In the genomic region with DNA sequence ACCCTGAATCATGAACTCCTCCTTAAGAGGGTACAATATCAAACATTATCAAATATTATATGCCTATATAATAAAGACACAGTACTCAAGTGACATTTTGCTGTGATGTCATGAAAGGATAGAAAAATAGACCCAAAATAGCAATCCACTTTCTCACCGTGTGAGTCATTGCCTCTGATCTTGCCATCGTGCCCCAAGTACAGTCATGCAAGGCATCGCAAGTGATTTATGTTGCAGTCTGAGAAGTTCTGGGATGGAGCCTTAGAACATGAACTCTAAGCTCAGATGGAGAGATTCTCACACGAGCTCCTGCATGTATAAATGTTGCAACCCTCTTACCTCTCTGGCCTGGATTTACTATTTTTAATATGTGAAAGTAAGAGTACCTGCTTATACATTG, we compare ENCODE assay signal across 24 mouse cellular contexts. TPM values are rescaled to one million over a fixed set of nuclear protein-coding genes. Genes with fewer than 3 reads are reported as not detected.
DNase-seq lines count a peak whose midpoint lies in the region; ATAC-seq and TF ChIP-seq lines count a peak whose summit lies in the region.
"Had no signal": no experiment of that assay in that cellular context is flagged by ENCODE, and none has a peak within 500 bp of the region (broad histone marks: within the 10 kb centered on the region; RNA-seq: fewer than 3 reads in every experiment).

No protein-coding gene starts in this region.

- peaks cover 21% of the 10 kb centered on the region for H3K79me2 ChIP-seq in myocyte (ENCODE audit: control insufficient read depth, insufficient read depth)

- TF ChIP-seq POLR2A in myocyte (IDR thresholded peaks at IDR 0.05; ENCODE audit: insufficient read length, low read depth), result no peak

- peak overlapping the region; percentile 32 for H3K4me2 ChIP-seq in myocyte (ENCODE audit: low read depth)
- H3K4me2 ChIP-seq: embryonic facial prominence, embryonic 13.5 days; forebrain, embryonic 13.5 days; heart, embryonic 13.5 days; hindbrain, embryonic 12.5 days had no signal

- no peaks in the 10 kb centered on the region for H3K36me3 ChIP-seq in myocyte (ENCODE audit: control insufficient read depth, insufficient read depth)
- H3K36me3 ChIP-seq: embryonic facial prominence, embryonic 13.5 days; G1E; heart, embryonic 13.5 days; hindbrain, embryonic 12.5 days had no signal

- DNase-seq in adrenal gland, adult 2 months, result peak; percentile 64
- DNase-seq in adrenal gland, postnatal 4 days (ENCODE audit: low spot score in 2 of 2), result no peak
- peak; percentile 28 for DNase-seq in MN1 (ENCODE audit: low spot score)
- DNase-seq in adrenal gland, postnatal 25 days, result peak; percentile 9
- DNase-seq in layer of hippocampus, postnatal 10 days (ENCODE audit: low spot score in 2 of 2), result no peak
- no peak for DNase-seq in embryo, embryonic 10 days (ENCODE audit: low spot score)
- DNase-seq: B cell, adult 2 months; cerebellum, adult 11 months; cerebellum, adult 8-10 months; cerebellum, postnatal 14 days; gastrocnemius, adult 2 months; gastrocnemius, postnatal 25 days; heart, postnatal 4 days; kidney, adult 11 months; kidney, adult 9 months had no signal

- no peak for ATAC-seq in erythroid progenitor cell, adult 5-6 weeks (replicated peaks; ENCODE audit: low FRiP score, poor library complexity, severe bottlenecking)
- ATAC-seq: CD4-positive, CD25-positive, alpha-beta regulatory T cell, adult 4 months; forebrain, embryonic 13.5 days; hindbrain, embryonic 16.5 days had no signal

- no peak overlapping the region for H3ac ChIP-seq in myocyte (ENCODE audit: control insufficient read depth, insufficient read length)

- no peak overlapping the region for H3K4me3 ChIP-seq in myocyte
- H3K4me3 ChIP-seq: embryonic facial prominence, embryonic 13.5 days; forebrain, embryonic 13.5 days; gastrocnemius, adult 2 months; heart, embryonic 13.5 days; hindbrain, embryonic 12.5 days had no signal

- H3K27me3 ChIP-seq in myocyte (ENCODE audit: control insufficient read depth, insufficient read depth, insufficient read length), result no peaks in the 10 kb centered on the region
- H3K27me3 ChIP-seq: embryonic facial prominence, embryonic 13.5 days; forebrain, embryonic 13.5 days; heart, embryonic 13.5 days; hindbrain, embryonic 12.5 days had no signal

TF ChIP-seq in myocyte, 11 proteins besides CTCF, POLR2A, EP300 and RAD21:
- TF ChIP-seq E2F4 (IDR thresholded peaks at IDR 0.05; ENCODE audit: insufficient read depth) (no peak), SRF (IDR thresholded peaks at IDR 0.05; ENCODE audit: control insufficient read depth, insufficient read length, low read depth) (no peak), REST (IDR thresholded peaks at IDR 0.05; ENCODE audit: insufficient read depth, insufficient read length) (no peak), CEBPB (IDR thresholded peaks at IDR 0.05; ENCODE audit: insufficient read depth, poor library complexity, severe bottlenecking) (0 out of 2 replicates have a peak, but pooled peaks have one; percentile 11), MYOG (IDR thresholded peaks at IDR 0.05; ENCODE audit: control insufficient read depth in 1 of 3, insufficient read depth in 1 of 3, insufficient read length in 2 of 3, low read depth in 2 of 3) (no peak), POLR2AphosphoS2 (IDR thresholded peaks at IDR 0.05; ENCODE audit: insufficient read length, low read depth) (no peak)
TF ChIP-seq in myocyte: peak in this region for 1.

RNA-seq across cellular contexts. Expression of gene Pja2, which starts 2.2 kb away (rescaled TPM):
- 10 to 100 TPM; 66.3 to 81.0 TPM for total RNA-seq in adrenal gland, adult 2 months (2021)
- polyA plus RNA-seq in adrenal gland, adult 2 months (2012; rRNA removed), result 9.7 and 13.5 TPM in 2 replicates
- 10 to 100 TPM; 92.8 to 96.3 TPM for total RNA-seq in adrenal gland, postnatal 4 days (2021)
- 68.3 and 81.4 TPM in 2 replicates for total RNA-seq in adrenal gland, postnatal 25 days (2021)
- 30.3 TPM for polyA plus RNA-seq in myocyte (2012; fragmentation: generic; extraction: Trizol)
- 100 to 1,000 TPM; 346 to 360 TPM for total RNA-seq in layer of hippocampus, postnatal 10 days (2021)
- total RNA-seq in erythroid progenitor cell, adult 5-6 weeks (2015; ENCODE audit: low replicate concordance), result 28.8 and 29.3 TPM in 2 replicates
- 21.2 and 28.1 TPM in 2 replicates for total RNA-seq in erythroid progenitor cell, adult 5-6 weeks (2017; ENCODE audit: low replicate concordance)

Comparison
In these comparisons a context has a peak if more than half of its experiments do, and no peak if none do; other contexts are left out.
1. DNase-seq: peak in adrenal gland, adult 2 months (single experiment), MN1 (single experiment) and adrenal gland, postnatal 25 days (single experiment); none in adrenal gland, postnatal 4 days (0 of 2), layer of hippocampus, postnatal 10 days (0 of 2) and embryo, embryonic 10 days (single experiment).